Mouse (Mus musculus) gastrocnemius, adult 8-10 months (tissue): Measurements from ENCODE around the gene Zdhhc21. TPM values are rescaled to one million over a fixed set of nuclear protein-coding genes. Genes with fewer than 3 reads are reported as not detected.

ENCODE experiments used
- DNase-seq, 2 experiments: peaks; one replicate each; pipeline ENCODE4 v3.0.0; 2022; ENCODE audit warnings: low spot score in 2 of 2
- total RNA-seq, 4 experiments: library from RNA; stranded (reverse); gene quantifications; 2 replicates each; pipeline ENCODE4 v1.2.4; 2022

Gene Zdhhc21
- total RNA-seq, 4 experiments from 2014 or later, result 10.1 to 15.2 (median 12.1) TPM

- no peak for DNase-seq
These were observed 5.4 kb upstream of the Zdhhc21 start for GRCm38 (mm10) chr4:82864974-82865699.

- DNase-seq, result no peak
These were observed 3.6 kb upstream of the Zdhhc21 start for GRCm38 (mm10) chr4:82863316-82863715.

DNA sequence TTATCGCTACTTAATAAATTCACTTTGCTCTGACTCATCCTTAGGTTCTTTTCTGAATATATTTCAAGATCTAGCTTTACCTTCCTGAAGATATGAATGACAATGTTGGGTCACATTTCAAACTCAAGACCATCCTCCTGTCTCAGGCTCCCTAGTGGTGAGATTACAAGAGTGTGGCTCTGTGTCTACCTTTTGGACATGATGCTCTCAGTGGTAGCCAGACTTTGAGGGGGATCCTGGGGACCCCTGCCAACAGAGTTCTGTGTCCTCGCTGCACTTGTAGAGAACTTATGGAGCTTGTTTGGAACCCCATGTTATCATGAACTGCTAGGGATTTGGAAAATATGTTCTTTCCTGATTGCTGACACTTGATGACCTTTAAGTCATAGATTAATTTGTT is 1.7 kb upstream of the Zdhhc21 start:
- no peak for DNase-seq

DNA sequence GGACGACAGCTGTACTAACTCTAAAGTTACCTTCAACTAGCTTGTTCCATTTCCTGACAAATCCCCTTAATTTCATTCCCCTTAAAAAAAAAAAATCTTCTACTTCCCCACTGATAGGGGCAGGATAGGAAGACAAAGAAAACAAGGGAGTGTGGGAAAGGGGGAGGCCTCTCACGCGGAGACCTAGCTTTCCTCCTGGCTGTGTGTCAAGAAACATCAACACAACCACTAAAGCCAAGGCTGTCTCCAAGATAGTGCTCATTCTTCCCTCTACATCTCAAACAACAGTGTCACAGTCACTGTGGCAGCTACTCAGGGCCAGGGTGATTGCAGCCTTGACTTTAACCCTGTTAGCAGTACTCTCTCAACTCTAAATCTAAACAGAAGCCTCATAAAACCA is 808 bp upstream of the Zdhhc21 start:
- DNase-seq, result no peak

- no peak for DNase-seq
These were observed 1.2 kb downstream of the Zdhhc21 start for GRCm38 (mm10) chr4:82858431-82859010.

DNA sequence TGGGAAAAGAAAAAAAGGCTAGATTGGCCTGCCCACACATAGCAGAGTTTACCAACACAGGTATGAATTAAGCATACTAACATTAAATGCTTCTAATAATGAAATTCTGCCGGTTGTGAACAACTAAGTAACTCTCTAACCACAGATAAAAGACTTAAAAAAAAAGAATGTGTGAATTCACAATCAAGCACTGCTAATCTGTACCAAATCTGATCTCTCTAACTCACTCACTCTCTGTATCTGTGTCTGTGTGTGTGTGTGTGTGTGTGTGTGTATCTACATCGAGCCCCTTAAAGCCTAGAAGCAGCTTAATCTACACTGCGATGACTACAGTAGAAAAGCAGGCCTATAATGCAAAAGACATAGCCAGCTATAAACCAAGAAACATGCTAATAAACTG is 2.8 kb downstream of the Zdhhc21 start:
- DNase-seq, result no peak

DNA sequence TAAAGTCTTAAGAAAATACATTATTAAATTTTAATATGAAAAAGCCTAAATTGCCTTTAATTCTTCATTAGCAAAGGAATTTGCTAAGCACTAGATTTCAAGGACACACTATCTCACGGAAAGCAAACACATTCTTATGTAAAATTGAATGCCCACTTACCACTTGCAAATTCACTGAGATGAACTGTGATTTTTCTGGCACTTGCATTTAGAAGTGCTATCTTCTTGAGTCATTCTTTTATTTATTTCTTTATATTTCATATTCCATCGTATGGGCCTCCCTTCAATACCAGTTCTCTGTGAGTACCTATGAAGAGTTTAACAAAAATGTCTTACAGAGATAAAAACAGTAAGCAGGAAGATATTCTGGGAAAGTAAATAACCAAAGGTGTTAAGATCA is 5.9 kb downstream of the Zdhhc21 start:
- DNase-seq, result no peak

- no peak for DNase-seq
These were observed 11.1 kb downstream of the Zdhhc21 start for GRCm38 (mm10) chr4:82848552-82849234.

DNA sequence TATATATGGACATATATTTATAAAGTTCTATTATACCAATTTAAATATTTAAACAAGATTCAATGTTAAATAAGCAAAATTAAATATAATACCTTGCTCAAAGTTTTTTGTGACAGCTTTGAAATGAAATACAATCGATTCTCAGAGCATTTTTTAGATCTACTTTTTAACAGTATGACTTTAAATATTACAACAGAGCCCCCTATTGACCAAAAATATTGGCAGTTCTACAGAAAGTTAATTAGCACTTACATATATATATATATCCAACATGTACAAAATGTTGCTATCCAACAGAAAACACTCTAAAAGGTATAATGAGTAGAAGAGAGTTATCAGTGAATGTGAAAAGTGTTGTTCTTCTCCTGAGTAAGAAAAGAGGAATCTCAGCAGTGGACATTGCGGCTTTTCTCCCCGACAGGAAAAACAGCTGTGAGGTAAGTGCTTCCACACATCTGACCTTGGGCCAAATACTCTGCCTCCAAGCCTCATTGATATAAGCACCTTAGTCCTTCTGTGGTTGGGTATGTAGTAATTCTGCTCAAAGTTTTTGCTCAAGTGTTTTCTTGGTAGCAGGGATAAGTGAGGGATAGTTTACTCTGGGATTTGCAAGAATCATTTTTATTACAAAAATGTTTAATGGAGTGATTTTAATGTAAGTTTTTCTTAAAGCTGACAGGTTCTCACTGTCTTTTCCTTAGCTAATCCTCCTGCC is 22.1 kb downstream of the Zdhhc21 start:
- DNase-seq, result no peak

GRCm38 (mm10) chr4:82831155-82831554 is 28.6 kb downstream of the Zdhhc21 start:
- no peak for DNase-seq

- DNase-seq, result no peak
These were observed 30.3 kb downstream of the Zdhhc21 start for GRCm38 (mm10) chr4:82829429-82829828.

- DNase-seq, result no peak
These were observed 32.8 kb downstream of the Zdhhc21 start for GRCm38 (mm10) chr4:82827001-82827400.

DNA sequence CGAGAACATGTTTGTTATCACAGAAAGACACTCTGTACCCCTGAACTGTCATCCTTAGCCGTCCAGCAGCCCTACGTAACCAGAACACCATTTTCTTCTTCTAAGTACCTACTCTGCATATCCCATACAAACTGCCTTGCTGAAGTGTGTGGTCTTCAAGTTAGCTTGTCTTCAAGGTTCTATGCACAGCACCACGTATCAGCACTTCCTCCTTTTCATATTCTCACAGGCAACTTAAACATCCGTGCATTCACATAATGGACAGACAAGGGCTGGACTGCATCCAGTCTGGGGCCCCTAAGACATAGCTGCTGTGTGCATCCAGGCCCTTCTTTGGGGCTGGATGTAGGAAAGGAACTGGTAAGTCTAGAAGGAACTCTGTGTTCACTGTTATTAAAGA is 41.9 kb downstream of the Zdhhc21 start:
- DNase-seq, result no peak

- no peak for DNase-seq
These were observed 43.4 kb downstream of the Zdhhc21 start for GRCm38 (mm10) chr4:82816351-82816750.

DNA sequence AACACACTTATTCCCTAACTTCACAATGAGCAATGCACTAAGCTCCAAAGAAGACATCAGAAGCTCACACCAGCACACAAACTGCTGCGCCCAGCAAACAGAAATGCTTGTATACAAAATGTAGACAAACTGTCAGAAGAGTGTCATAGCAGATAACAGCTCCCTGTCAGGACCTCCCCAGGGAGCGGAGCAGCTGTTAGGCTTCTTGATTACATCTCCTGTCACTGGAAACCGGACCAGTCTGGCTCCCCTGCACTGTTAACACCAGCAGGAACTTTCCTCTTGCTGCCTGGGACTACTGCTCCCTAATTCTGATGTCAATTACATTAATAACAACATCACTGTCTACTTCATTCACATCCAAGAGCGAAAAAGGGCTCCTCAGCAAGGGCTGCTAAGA is 44.5 kb downstream of the Zdhhc21 start:
- peak; percentile 14 to 20 for DNase-seq

GRCm38 (mm10) chr4:82813356-82813755 is 46.4 kb downstream of the Zdhhc21 start:
- no peak for DNase-seq

DNA sequence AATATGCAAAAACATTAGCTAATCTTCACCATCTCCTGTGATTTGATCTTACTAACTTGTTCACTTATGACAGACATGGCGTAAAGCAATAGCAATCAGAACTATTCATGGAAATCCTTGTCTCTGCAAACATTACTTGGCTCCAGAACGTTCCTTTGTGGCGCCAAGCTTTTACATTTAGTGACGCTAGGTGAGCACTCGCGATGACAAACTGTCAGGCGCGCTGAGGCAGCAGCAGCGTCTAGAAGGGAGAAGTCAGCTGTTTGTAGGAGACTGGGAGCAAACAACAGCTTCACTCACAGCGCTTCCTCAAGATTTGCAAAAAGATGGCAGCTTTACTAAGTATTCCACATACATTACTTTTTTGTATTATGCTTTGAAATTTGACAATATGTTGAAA is 51.9 kb downstream of the Zdhhc21 start:
- no peak for DNase-seq

- DNase-seq, result no peak
These were observed 53.5 kb downstream of the Zdhhc21 start for GRCm38 (mm10) chr4:82806176-82806757.

GRCm38 (mm10) chr4:82804019-82804418 is 55.7 kb downstream of the Zdhhc21 start:
- no peak for DNase-seq

DNA sequence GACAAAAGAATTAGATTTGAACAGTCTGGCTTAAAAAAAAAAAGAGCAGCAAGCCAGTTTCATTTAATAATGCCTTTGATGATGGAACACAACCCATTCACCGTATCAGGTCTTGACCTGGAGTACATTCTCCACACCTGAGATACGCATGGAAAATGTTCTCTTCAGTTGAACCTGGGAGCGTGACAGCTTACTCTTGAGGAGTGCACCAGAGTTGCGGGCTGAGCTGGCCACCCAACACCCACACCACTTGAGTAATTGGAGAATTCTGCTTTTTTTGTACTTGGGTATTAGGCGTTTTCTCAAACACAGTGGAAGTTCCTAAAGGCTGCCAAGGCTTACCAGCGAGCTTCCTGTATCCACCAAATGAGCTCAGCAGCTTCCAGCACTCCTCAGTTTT is 66.2 kb downstream of the Zdhhc21 start:
- no peak for DNase-seq

DNA sequence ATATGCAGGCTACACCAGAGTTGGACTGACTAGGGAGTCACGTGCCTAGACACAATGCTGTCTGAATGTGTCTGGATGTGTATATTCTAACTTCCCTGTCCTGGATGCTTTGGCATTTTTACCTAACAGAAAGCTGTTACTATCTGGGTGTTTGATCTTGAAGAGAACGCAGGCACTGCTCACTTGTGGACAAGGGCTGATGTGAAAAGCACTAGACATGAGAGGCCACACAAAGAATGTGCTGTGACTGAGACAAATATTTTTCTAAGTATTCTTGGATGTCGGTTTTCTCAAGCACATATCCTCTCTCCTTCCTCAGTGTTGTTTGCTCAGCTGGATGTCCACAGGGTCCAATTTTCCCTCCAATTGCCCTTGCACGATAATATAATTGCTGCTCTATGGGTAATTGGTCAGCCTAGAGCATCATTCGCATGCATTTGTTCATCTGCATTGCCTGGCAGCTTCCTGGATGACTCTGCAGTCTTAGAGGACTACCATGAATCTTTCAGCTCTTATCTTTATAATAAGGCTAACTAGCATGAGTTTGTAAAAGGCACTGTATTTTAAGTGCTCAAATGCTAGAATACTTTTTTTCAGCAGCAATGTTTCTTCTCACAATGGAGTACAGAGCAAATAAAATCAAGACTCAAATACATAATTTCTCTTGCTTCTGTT is 66.7 kb downstream of the Zdhhc21 start:
- DNase-seq, result no peak
